Mouse (Mus musculus): Measurements from ENCODE around the gene Kat2b.
"Not testable (repeated sequence)": the region's sequence is repeated elsewhere in the genome, so short reads cannot be mapped to it uniquely, and the experiment has no call there.

The Kat2b gene

GRCm38 (mm10) chr17:53606082-53606481 is 39.4 kb downstream of the Kat2b start:
- not testable (repeated sequence) for DNase-seq

- not testable (repeated sequence) for DNase-seq
Observed at GRCm38 (mm10) chr17:53608924-53609323, 42.3 kb downstream of the Kat2b start.

GRCm38 (mm10) chr17:53617295-53617957 is 50.8 kb downstream of the Kat2b start:
- no peak for DNase-seq

- no peak for DNase-seq
Observed at GRCm38 (mm10) chr17:53618369-53618768, 51.7 kb downstream of the Kat2b start.

- no peak for DNase-seq
Observed at GRCm38 (mm10) chr17:53619391-53619790, 52.7 kb downstream of the Kat2b start.

- DNase-seq = no peak
Observed at GRCm38 (mm10) chr17:53620611-53621010, 54.0 kb downstream of the Kat2b start.

- DNase-seq = no peak
Observed at GRCm38 (mm10) chr17:53622125-53622524, 55.5 kb downstream of the Kat2b start.

- no peak for DNase-seq
Observed at GRCm38 (mm10) chr17:53623762-53624161, 57.1 kb downstream of the Kat2b start.

GRCm38 (mm10) chr17:53626160-53626559 is 59.5 kb downstream of the Kat2b start:
- no peak for DNase-seq

GRCm38 (mm10) chr17:53627497-53627896 is 60.8 kb downstream of the Kat2b start:
- no peak for DNase-seq

GRCm38 (mm10) chr17:53628131-53628530 is 61.5 kb downstream of the Kat2b start:
- peak in 1 of 2 experiments; percentile 33 for DNase-seq

GRCm38 (mm10) chr17:53631344-53631743 is 64.7 kb downstream of the Kat2b start:
- no peak for DNase-seq

GRCm38 (mm10) chr17:53643360-53643759 is 76.7 kb downstream of the Kat2b start:
- no peak for DNase-seq

GRCm38 (mm10) chr17:53650251-53650661 is 83.6 kb downstream of the Kat2b start:
- peak in 1 of 2 experiments; percentile 44 for DNase-seq

GRCm38 (mm10) chr17:53654596-53654995 is 87.9 kb downstream of the Kat2b start:
- no peak for DNase-seq

- DNase-seq = no peak
Observed at GRCm38 (mm10) chr17:53655081-53655480, 88.4 kb downstream of the Kat2b start.

- no peak for DNase-seq
Observed at GRCm38 (mm10) chr17:53655959-53656358, 89.3 kb downstream of the Kat2b start.

- DNase-seq = no peak
Observed at GRCm38 (mm10) chr17:53656369-53656860, 89.8 kb downstream of the Kat2b start.

GRCm38 (mm10) chr17:53657391-53657790 is 90.7 kb downstream of the Kat2b start:
- not testable (repeated sequence) for DNase-seq

- no peak for DNase-seq
Observed at GRCm38 (mm10) chr17:53658668-53659067, 92.0 kb downstream of the Kat2b start.

- DNase-seq = no peak
Observed at GRCm38 (mm10) chr17:53659230-53659629, 92.6 kb downstream of the Kat2b start.

GRCm38 (mm10) chr17:53659738-53660137 is 93.1 kb downstream of the Kat2b start:
- no peak for DNase-seq

GRCm38 (mm10) chr17:53661056-53661840 is 94.6 kb downstream of the Kat2b start:
- no peak for DNase-seq

GRCm38 (mm10) chr17:53664267-53664666 is 97.6 kb downstream of the Kat2b start:
- no peak for DNase-seq

Measured in lung, adult 18-20 months (tissue).